Mouse (Mus musculus) liver, adult 2 months (tissue): ENCODE data around the gene Strn4. TPM values are rescaled to one million over a fixed set of nuclear protein-coding genes. Genes with fewer than 3 reads are reported as not detected.

Experiments used
- DNase-seq: peaks from one replicate; pipeline ENCODE4 v3.0.0-alpha.2; 2011; ENCODE audit warnings: low read depth, low spot score; ENCODE audit errors: extremely low read depth
- H3K27ac ChIP-seq: fragments of 200-500 bp; replicated peaks from 2 replicates; pipeline ENCODE4 v1.5.1; 2012; ENCODE audit warnings: low read depth, mild to moderate bottlenecking, control low read depth, inconsistent platforms, low read length; ENCODE audit not compliant: insufficient read depth
- H3K27me3 ChIP-seq: fragments of 200-500 bp; 2 replicates; pipeline ENCODE4 v1.6.1; 2012; ENCODE audit warnings: mild to moderate bottlenecking, moderate library complexity, low read length, inconsistent platforms; ENCODE audit not compliant: control insufficient read depth, insufficient read depth
- H3K36me3 ChIP-seq: fragments of 200-500 bp; 2 replicates; pipeline ENCODE4 v1.6.1; 2012; ENCODE audit warnings: low read length, inconsistent platforms; ENCODE audit not compliant: control insufficient read depth, insufficient read depth
- H3K4me1 ChIP-seq: fragments of 200-500 bp; 2 replicates; pipeline ENCODE4 v1.6.1; 2011; ENCODE audit warnings: low read length; ENCODE audit not compliant: control insufficient read depth, insufficient read depth
- H3K4me3 ChIP-seq: fragments of 200-500 bp; 2 replicates; pipeline ENCODE4 v1.5.1; 2011; ENCODE audit warnings: low read depth, mild to moderate bottlenecking, control low read depth, low read length, moderate library complexity; ENCODE audit not compliant: insufficient read depth
- H3K79me2 ChIP-seq: fragments of 200-500 bp; 2 replicates; pipeline ENCODE4 v1.6.1; 2012; ENCODE audit warnings: inconsistent platforms, mild to moderate bottlenecking, low read length, moderate library complexity; ENCODE audit not compliant: control insufficient read depth, insufficient read depth
- H3K9ac ChIP-seq: fragments of 200-500 bp; 2 replicates; pipeline ENCODE4 v1.6.1; 2012; ENCODE audit warnings: low read depth, mild to moderate bottlenecking, control low read depth, inconsistent platforms, low read length
- CTCF ChIP-seq: fragments of 200-500 bp; IDR thresholded peaks from 2 replicates; pipeline ENCODE4 v1.5.1; 2011; ENCODE audit warnings: low read depth, low read length, control low read depth
- POLR2A ChIP-seq: fragments of 200-500 bp; IDR thresholded peaks from 2 replicates; pipeline ENCODE4 v1.6.1; 2011; ENCODE audit warnings: low read length, control low read depth; ENCODE audit not compliant: insufficient read depth; ENCODE audit errors: extremely low read depth
- WGBS: fragments of 180-500 bp; shearing (Covaris S2); methylation state at CpG from one replicate; pipeline ENCODE4 v1.1.7; 2018; 5-methylcytosine and 5-hydroxymethylcytosine counted together
- polyA plus RNA-seq: library from polyadenylated mRNA; depleted of rRNA; stranded (reverse); fragments of >200 nt; gene quantifications from 2 replicates; pipeline ENCODE4 v1.2.3, GENCODE M21; 2012
- total RNA-seq: library from RNA; depleted of rRNA; stranded (reverse); fragments of >200 nt; gene quantifications from 2 replicates; pipeline ENCODE4 v1.2.3, GENCODE M21; 2014

Strn4 gene
- total and polyA plus RNA-seq, 2 experiments: 18.7 to 52.7 TPM

DNA sequence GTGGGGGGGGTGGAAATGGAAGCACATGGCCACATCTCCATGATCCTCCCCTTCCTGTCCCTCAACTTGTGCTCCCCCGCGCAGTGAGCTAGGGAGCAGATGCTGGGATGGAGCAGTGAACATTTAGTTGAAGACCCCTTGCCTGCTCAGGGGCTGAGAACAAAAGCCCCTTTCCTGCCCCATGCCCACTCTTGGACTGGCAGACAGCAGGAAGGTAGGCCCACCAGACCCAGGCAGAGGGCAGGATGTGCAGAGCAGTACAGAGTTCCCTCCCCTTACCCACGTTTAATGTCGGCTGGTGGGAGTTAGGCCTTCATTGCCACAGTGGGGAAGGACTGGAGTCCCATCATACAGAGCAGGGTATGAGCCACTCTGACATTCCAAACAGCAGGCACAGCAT is 25.4 kb downstream of the Strn4 start:
- Histone ChIP-seq H3K27me3 (no peaks in the 10 kb centered on the region), H3K4me1 (0 out of 2 replicates have a peak, but pooled peaks cover 4% of the 10 kb centered on the region), H3K27ac (peak overlapping the region; percentile 7; the same call in 1 of the 2 replicates), H3K36me3 (no peaks in the 10 kb centered on the region), H3K79me2 (peaks cover 3% of the 10 kb centered on the region; the same call in 1 of the 2 replicates), H3K9ac (no peak overlapping the region), H3K4me3 (no peak overlapping the region)
- TF ChIP-seq CTCF (no peak), POLR2A (no peak)
- DNase-seq: no peak
- WGBS: 79% methylated on average over 4 of the region's 4 CpGs

DNA sequence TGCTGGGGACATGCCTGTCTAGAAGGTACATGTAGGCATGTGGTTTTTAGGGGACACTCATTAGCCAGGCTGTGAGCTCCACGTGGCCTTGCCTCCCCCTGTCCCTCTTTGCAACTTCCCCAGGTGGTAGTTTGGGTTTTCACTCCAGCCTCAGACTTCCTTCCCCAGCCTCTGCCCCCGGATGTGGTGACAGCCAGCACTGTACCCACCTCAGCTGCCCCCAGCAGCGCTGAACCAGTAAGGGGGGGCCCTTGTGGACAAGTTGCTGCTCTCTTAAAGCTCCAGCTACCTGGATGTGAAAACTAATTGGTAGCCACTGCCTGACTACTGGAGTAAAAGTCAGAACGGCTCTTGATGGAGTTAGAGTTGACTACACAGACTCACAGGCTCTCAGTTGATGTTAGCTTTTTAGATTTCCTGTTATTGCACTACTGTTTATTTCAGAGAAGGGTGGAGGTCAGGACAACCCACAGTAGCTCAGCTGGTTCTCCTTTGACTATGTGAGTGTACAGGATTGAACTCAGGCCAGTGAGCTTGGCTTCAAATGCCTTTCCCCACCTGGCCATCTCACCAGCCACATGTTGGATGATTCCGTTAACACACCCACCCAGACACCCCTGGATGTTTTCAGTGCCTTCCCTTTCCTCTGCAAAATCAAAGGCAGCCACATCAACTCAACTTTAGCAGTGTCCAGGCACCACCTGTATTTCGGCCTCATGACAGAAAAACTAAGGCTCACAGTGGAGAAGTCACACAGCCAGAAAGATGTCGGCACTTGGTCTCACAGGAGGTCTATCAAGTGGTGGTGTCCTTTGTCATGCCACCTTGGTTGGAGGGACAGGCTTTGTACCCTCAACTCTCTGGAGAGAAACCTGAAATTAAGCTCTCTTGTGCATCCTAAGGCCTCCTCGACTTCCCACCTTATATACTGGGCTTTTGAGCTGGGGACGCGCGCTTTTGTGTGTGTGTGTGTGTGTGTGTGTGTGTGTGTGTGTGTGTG is 26.2 kb downstream of the Strn4 start:
- Histone ChIP-seq H3K27ac (peak overlapping the region; percentile 55), H3K9ac (peak overlapping the region; percentile 85), H3K79me2 (peaks cover 3% of the 10 kb centered on the region; the same call in 1 of the 2 replicates), H3K36me3 (no peaks in the 10 kb centered on the region), H3K27me3 (no peaks in the 10 kb centered on the region), H3K4me3 (no peak overlapping the region), H3K4me1 (0 out of 2 replicates have a peak, but pooled peaks cover 4% of the 10 kb centered on the region)
- TF ChIP-seq CTCF (no peak), POLR2A (no peak)
- WGBS: 51% methylated on average over 11 of the region's 11 CpGs
- DNase-seq: no peak

DNA sequence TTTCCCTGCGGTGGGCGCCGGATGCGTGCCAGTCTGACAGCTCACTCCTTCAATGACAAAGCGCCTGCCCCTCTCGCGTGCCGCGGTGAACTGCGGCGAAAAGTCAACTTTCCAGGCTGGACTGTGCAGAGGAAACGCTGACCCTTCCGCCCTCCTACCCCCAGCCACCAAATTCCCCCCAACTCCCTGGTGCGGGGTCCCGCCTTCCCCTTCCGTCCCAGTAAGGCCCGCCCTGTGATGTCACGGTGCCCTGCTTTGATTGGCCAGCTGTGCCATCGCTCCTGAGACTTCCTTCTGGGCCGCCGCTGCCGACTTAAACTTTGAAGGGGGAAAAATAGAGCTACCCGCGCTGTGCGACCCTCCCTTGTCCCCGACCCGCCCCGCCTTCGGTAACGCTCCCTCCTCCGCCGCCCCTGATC is 27.0 kb downstream of the Strn4 start, which contains the start of gene Prkd2:
Prkd2 (plus strand) TSS at position 258 of the 419 bp plus-strand sequence.
- TF ChIP-seq POLR2A (peak; percentile 38; the same call in 1 of the 2 replicates), CTCF (no peak)
- 0 out of 2 replicates have a peak, but pooled peaks cover 4% of the 10 kb centered on the region for H3K4me1 ChIP-seq
- peak within 1 kb of the TSS; percentile 55 for H3K27ac ChIP-seq
- peak within 1 kb of the TSS; percentile 85 for H3K9ac ChIP-seq
- no peaks in the 10 kb centered on the region for H3K36me3 ChIP-seq
- H3K79me2 ChIP-seq: peaks cover 3% of the 10 kb centered on the region; the same call in 1 of the 2 replicates
- no peaks in the 10 kb centered on the region for H3K27me3 ChIP-seq
- peak within 1 kb of the TSS; percentile 83 for H3K4me3 ChIP-seq
- WGBS: under 1% methylated on average over 32 of the region's 32 CpGs
- DNase-seq: peak; percentile 48

- peak overlapping the region; percentile 83 for H3K9ac ChIP-seq
- peaks cover 3% of the 10 kb centered on the region; the same call in 1 of the 2 replicates for H3K79me2 ChIP-seq
- H3K27me3 ChIP-seq: no peaks in the 10 kb centered on the region
- peak overlapping the region; percentile 83 for H3K4me3 ChIP-seq
- no peak for TF ChIP-seq POLR2A
- H3K4me1 ChIP-seq: 0 out of 2 replicates have a peak, but pooled peaks cover 4% of the 10 kb centered on the region
- H3K27ac ChIP-seq: peak overlapping the region; percentile 42
- WGBS: 7% methylated on average over 33 of the region's 33 CpGs
- no peaks in the 10 kb centered on the region for H3K36me3 ChIP-seq
- no peak for DNase-seq
These were observed 27.9 kb downstream of the Strn4 start for GRCm38 (mm10) chr7:16843441-16844171.

DNA sequence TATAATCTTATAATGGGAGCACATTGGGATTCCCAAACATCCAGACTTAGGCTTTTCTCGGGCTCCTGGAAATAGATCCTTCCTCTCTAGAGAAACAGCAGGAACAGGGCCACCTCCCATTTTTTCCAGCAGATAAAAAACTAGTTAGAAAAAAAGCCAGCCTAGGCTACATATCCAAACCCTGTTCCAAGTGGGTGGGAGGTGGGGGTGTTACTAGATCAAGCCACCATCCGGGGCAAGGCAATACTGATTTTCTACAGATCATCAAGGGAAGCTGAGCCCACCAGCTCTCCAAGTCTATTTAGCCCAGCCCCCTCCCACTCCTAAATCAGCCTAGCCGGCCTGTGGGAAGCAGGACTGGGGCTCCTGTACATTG is 29.0 kb downstream of the Strn4 start:
- Histone ChIP-seq H3K27ac (peak overlapping the region; percentile 87), H3K4me1 (0 out of 2 replicates have a peak, but pooled peaks cover 4% of the 10 kb centered on the region), H3K36me3 (no peaks in the 10 kb centered on the region), H3K79me2 (peaks cover 3% of the 10 kb centered on the region; the same call in 1 of the 2 replicates), H3K27me3 (no peaks in the 10 kb centered on the region), H3K9ac (peak overlapping the region; percentile 63), H3K4me3 (peak overlapping the region; percentile 66)
- DNase-seq: no peak
- WGBS: 41% methylated on average over 3 of the region's 3 CpGs
- TF ChIP-seq POLR2A (no peak), CTCF (no peak)
